Mouse (Mus musculus) liver, embryonic 14.5 days (tissue): Measurements from ENCODE around the gene Dstyk. TPM values are rescaled to one million over a fixed set of nuclear protein-coding genes. Genes with fewer than 3 reads are reported as not detected.

Experiments used
- ATAC-seq: fragments of 200-750 bp; cut with Nextera tagmentation; 2 replicates; pipeline ENCODE4 v1.8.0; 2017; ENCODE audit warnings: moderate number of reproducible peaks, mild to moderate bottlenecking, moderate library complexity; ENCODE audit not compliant: insufficient read depth
- DNase-seq, 3 experiments: peaks; one replicate each; pipeline ENCODE4 v3.0.0-alpha.2; 2012 to 2013; ENCODE audit warnings: low read depth in 3 of 3, low spot score in 3 of 3
- H3K27ac ChIP-seq: fragments of 300-500 bp; sonication (generic); 2 replicates; pipeline ENCODE4 v1.5.1; 2014; ENCODE audit warnings: moderate library complexity, mild to moderate bottlenecking, control low read depth, inconsistent platforms
- H3K27me3 ChIP-seq: fragments of 300-500 bp; sonication (generic); 2 replicates; pipeline ENCODE4 v1.6.1; 2014; ENCODE audit warnings: mild to moderate bottlenecking, low read length, moderate library complexity; ENCODE audit not compliant: control insufficient read depth, insufficient read depth
- H3K36me3 ChIP-seq: fragments of 300-500 bp; sonication (generic); replicated peaks from 2 replicates; pipeline ENCODE4 v1.6.1; 2014; ENCODE audit warnings: low read depth; ENCODE audit not compliant: control insufficient read depth, insufficient read depth
- H3K4me1 ChIP-seq, 2 experiments: fragments of 200-500 bp in 1 of 2; fragments of 300-500 bp in 1 of 2; sonication (generic) in 1 of 2; replicated peaks; 2 replicates each; pipeline ENCODE4 v1.6.1; 2012 to 2014; ENCODE audit warnings: antibody characterized with exemption in 1 of 2, inconsistent platforms in 1 of 2, low read length in 1 of 2; ENCODE audit not compliant: control insufficient read depth in 2 of 2, insufficient read depth in 2 of 2
- H3K4me2 ChIP-seq: fragments of 300-500 bp; sonication (generic); 2 replicates; pipeline ENCODE4 v1.6.1; 2014; ENCODE audit warnings: low read depth, mild to moderate bottlenecking, control low read depth, moderate library complexity
- H3K4me3 ChIP-seq, 2 experiments: fragments of 200-500 bp in 1 of 2; fragments of 300-500 bp in 1 of 2; sonication (generic) in 1 of 2; 2 replicates each; pipeline ENCODE4 v1.5.1; 2012 to 2014; ENCODE audit warnings: low read depth in 2 of 2, low read length in 2 of 2, mild to moderate bottlenecking in 2 of 2, control low read depth in 1 of 2, inconsistent platforms in 1 of 2, moderate library complexity in 1 of 2; ENCODE audit not compliant: insufficient read depth in 1 of 2
- H3K9ac ChIP-seq: fragments of 300-500 bp; sonication (generic); replicated peaks from 2 replicates; pipeline ENCODE4 v1.6.1; 2014; ENCODE audit warnings: mild to moderate bottlenecking, control low read depth, moderate library complexity
- H3K9me3 ChIP-seq: fragments of 300-500 bp; sonication (generic); 2 replicates; pipeline ENCODE4 v1.6.1; 2016; ENCODE audit warnings: low read length, mixed read lengths; ENCODE audit not compliant: control insufficient read depth
- CTCF ChIP-seq: IDR thresholded peaks from 2 replicates; pipeline ENCODE4 v1.5.1; 2016; ENCODE audit warnings: antibody characterized with exemption, low read depth, control low read depth
- EP300 ChIP-seq: IDR thresholded peaks from 2 replicates; pipeline ENCODE4 v1.6.1; 2016; ENCODE audit warnings: antibody characterized with exemption, low read depth
- WGBS: fragments of 180-500 bp; shearing (Covaris S2); extraction: QIAGEN DNeasy Blood & Tissue Kit; methylation state at CpG from one replicate; pipeline ENCODE4 v1.1.7; 2014; ENCODE audit not compliant: insufficient replicate concordance; 5-methylcytosine and 5-hydroxymethylcytosine counted together
- polyA plus RNA-seq, 2 experiments: library from polyadenylated mRNA; depleted of rRNA in 1 of 2; stranded (reverse) in 1 of 2; unstranded in 1 of 2; fragments of >200 nt; fragmentation: Nextera tagmentation in 1 of 2; extraction: Ambion mirVana in 1 of 2; gene quantifications; 2 replicates each; pipeline versions ENCODE4 v1.2.1 to v1.2.3; 2012 to 2014

Gene Dstyk
- polyA plus RNA-seq, 2 experiments = 3.6 to 4.0 TPM

DNA sequence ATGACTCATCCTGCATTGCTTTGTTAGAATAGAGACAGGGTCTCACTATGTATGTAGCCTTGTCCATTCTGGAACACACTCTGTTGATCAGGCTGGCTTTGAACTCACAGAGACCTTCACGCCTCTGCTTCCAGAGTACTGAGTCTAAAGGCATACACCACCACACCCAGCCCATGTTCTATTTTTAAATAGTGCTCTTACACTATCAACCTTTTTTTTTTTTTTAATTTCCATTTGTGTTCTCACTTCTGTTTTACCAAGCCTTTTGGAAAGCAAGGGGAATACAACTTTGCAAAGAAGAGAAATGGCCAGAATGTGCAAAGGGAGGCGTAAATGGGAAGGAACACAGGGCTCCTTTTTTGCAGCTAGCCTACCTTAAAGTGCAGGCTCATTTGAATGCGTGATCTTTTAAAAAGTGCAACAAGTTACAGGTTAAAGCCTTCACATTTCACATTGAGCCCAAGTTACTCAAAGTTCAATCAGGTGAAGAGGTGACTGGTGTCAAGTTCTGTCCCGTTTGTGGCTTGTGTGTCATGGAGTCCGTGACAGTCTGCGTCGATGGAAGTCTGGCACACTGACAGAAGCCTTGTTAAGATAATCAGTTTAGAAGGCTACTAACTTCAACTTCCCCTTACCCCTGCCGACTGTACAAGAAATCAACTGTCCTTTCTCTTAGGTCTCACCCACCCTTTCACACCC lies 962 bp upstream of the Dstyk start:
- ATAC-seq (no peak), DNase-seq (no peak)
- H3K4me2 ChIP-seq = peak overlapping the region; percentile 83

DNA sequence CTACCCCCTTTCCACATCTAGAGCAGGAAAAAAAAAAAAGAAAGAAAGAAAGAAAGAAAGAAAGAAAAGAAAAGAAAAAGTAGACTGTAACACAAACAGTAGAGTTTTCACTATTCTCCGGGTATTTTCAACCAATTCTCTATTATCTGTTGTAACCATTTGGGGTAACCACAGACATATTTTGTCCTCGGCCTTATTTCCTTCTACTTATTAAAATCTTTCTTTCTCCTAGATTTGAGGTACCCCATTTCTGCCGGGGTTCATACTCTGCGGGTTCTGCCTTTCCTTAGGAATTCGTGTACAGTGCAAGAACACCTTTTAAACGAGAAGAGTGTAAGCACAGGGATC lies 438 bp upstream of the Dstyk start:
- Histone ChIP-seq H3K9ac (peak overlapping the region; percentile 91), H3K4me1 (peaks cover 12 to 14% of the 10 kb centered on the region in 2 experiments), H3K9me3 (no peaks in the 10 kb centered on the region), H3K27me3 (no peaks in the 10 kb centered on the region), H3K4me2 (peak overlapping the region; percentile 83), H3K27ac (peak overlapping the region; percentile 85), H3K4me3 (peak overlapping the region; percentile 62 to 88), H3K36me3 (no peaks in the 10 kb centered on the region)
- ATAC-seq (no peak), DNase-seq (no peak)
- TF ChIP-seq EP300 (no peak), CTCF (no peak)
- WGBS = under 1% methylated on average over 6 of the region's 6 CpGs

More for the DNA sequence above, 962 bp upstream of the Dstyk start:
- H3K4me3 ChIP-seq = peak overlapping the region; percentile 1 to 88; a peak in 2 of 4 replicates
- no peaks in the 10 kb centered on the region for H3K9me3 ChIP-seq
- 36% methylated on average over 8 of the region's 8 CpGs for WGBS
- peak overlapping the region; percentile 91 for H3K9ac ChIP-seq
- H3K27me3 ChIP-seq = no peaks in the 10 kb centered on the region
- peak overlapping the region; percentile 85 for H3K27ac ChIP-seq
- no peaks in the 10 kb centered on the region for H3K36me3 ChIP-seq
- TF ChIP-seq EP300 (no peak), CTCF (no peak)
- peaks cover 12 to 14% of the 10 kb centered on the region in 2 experiments for H3K4me1 ChIP-seq

DNA sequence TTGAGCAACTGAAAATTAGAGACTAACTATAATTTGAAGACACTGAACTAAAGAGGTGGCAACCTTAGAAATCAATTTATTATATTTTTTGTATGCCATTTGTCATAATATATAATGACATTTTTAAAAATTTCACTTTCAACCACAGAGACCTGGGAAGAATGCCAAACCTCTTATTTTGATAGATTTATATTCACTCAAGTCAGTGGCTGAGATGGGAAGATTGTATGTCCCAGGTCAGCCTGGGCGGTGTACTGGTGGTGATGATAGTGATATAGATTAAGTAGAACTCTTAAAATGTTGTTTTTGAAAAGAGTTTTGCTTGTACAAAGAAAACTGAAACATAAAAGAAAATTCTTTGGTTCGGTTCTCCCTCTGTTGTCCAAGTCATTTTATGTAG lies 2.9 kb downstream of the Dstyk start:
- no peak for TF ChIP-seq EP300
- TF ChIP-seq CTCF = no peak
- no peaks in the 10 kb centered on the region for H3K27me3 ChIP-seq
- no peak overlapping the region for H3K27ac ChIP-seq
- peaks cover 12 to 14% of the 10 kb centered on the region in 2 experiments for H3K4me1 ChIP-seq
- H3K9me3 ChIP-seq = no peaks in the 10 kb centered on the region
- 0 out of 2 replicates have a peak overlapping the region, but pooled peaks have one; percentile 3 for H3K9ac ChIP-seq
- ATAC-seq = no peak
- no peak for DNase-seq
- no peaks in the 10 kb centered on the region; the same call in 1 of the 2 replicates for H3K36me3 ChIP-seq
- H3K4me3 ChIP-seq = no peak overlapping the region
- 55% methylated on average over 2 of the region's 2 CpGs for WGBS
- H3K4me2 ChIP-seq = no peak overlapping the region

DNA sequence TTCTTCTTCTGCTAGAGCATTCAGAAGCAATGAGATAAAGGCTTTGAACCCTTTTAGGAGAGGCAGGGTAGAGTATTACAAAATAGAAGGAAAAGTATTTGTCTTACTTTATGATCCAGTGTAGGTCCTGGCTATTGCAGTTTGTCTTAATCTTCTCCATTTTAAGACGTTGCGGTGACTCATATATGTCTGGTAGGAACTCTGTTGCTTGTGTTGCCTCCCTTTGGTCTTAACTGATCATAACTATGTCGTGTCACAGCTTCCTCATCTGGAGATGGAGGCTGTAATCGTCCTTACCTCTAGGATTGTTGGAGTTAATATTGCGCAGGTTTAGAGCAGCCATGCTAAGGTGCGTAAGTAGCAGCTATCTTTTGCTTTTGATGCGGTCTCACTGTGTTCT lies 3.3 kb downstream of the Dstyk start:
- no peak for ATAC-seq
- DNase-seq = no peak
- no peaks in the 10 kb centered on the region for H3K9me3 ChIP-seq
- no peak for TF ChIP-seq CTCF
- no peak for TF ChIP-seq EP300
- H3K27ac ChIP-seq = no peak overlapping the region
- no peaks in the 10 kb centered on the region for H3K27me3 ChIP-seq
- H3K4me3 ChIP-seq = no peak overlapping the region
- H3K9ac ChIP-seq = no peak overlapping the region
- H3K4me1 ChIP-seq = peaks cover 12 to 14% of the 10 kb centered on the region in 2 experiments
- WGBS = 61% methylated on average over 7 of the region's 7 CpGs
- H3K4me2 ChIP-seq = no peak overlapping the region
- no peaks in the 10 kb centered on the region; the same call in 1 of the 2 replicates for H3K36me3 ChIP-seq

DNA sequence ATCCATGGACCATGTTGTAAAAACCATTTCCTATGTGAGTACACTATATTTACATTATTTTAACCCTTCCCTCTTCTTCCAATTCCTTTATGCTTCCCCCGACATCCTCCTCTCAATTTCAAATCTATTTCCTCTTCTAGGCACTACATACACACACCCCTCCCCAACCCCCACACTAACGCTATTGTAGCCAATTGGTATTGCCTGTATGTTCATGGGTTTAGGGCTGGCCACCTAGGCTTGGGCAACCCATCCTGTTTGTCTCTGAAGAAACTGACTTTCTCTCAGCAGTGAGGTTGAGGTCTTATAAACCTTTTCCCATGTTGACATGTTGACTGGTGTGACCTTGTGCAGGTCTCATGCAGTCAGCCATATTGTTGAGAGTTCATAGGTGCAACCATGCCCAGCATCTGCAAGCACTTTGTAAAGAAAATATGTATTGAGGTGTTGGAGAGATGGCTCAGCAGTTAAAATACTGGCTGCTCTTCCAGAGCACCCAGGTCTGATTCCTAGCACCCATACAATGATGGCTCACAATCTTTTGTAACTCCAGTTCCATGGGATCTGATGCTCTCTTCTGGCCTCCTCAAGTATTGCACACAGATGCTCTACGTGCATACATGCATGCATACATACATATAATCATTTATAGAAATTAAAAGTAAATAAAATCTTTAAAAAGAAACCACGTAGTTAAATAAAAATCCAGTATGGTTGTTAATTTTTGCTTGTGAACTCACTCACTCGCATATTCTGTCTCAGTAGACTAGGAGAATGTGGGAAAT lies 5.7 kb downstream of the Dstyk start:
- WGBS = 81% methylated on average over 5 of the region's 5 CpGs
- H3K36me3 ChIP-seq = no peaks in the 10 kb centered on the region; the same call in 1 of the 2 replicates
- peaks cover 4 to 7% of the 10 kb centered on the region in 2 experiments; a peak in 3 of 4 replicates for H3K4me1 ChIP-seq
- H3K4me2 ChIP-seq = no peak overlapping the region
- no peaks in the 10 kb centered on the region for H3K9me3 ChIP-seq
- DNase-seq (no peak), ATAC-seq (no peak)
- H3K27ac ChIP-seq = no peak overlapping the region
- H3K4me3 ChIP-seq = no peak overlapping the region
- no peak overlapping the region for H3K9ac ChIP-seq
- no peaks in the 10 kb centered on the region for H3K27me3 ChIP-seq
- TF ChIP-seq EP300 (no peak), CTCF (peak; percentile 30; the same call in 1 of the 2 replicates)
